Mouse (Mus musculus) neural tube, embryonic 11.5 days (tissue): Measurements from ENCODE around the gene Anp32a. TPM values are rescaled to one million over a fixed set of nuclear protein-coding genes. Genes with fewer than 3 reads are reported as not detected.

Source experiments
- ATAC-seq: fragments of 200-750 bp; cut with Nextera tagmentation; 2 replicates; pipeline ENCODE4 v1.8.0; 2017; ENCODE audit warnings: moderate number of reproducible peaks, mild to moderate bottlenecking, moderate TSS enrichment, moderate library complexity; ENCODE audit not compliant: insufficient read depth, low FRiP score, low TSS enrichment
- DNase-seq: peaks from one replicate; pipeline ENCODE4 v3.0.0-alpha.2; 2015; ENCODE audit warnings: low spot score
- H3K27ac ChIP-seq: fragments of 300-500 bp; sonication (generic); 2 replicates; pipeline ENCODE4 v1.5.1; 2014; ENCODE audit warnings: low read depth, mild to moderate bottlenecking, low read length
- H3K27me3 ChIP-seq: fragments of 300-500 bp; sonication (generic); 2 replicates; pipeline ENCODE4 v1.6.1; 2014; ENCODE audit warnings: mild to moderate bottlenecking, low read length, mixed read lengths; ENCODE audit not compliant: control insufficient read depth, insufficient read depth
- H3K36me3 ChIP-seq: fragments of 300-500 bp; sonication (generic); 2 replicates; pipeline ENCODE4 v1.6.1; 2014; ENCODE audit warnings: mild to moderate bottlenecking, low read length, moderate library complexity, mixed read lengths; ENCODE audit not compliant: control insufficient read depth, insufficient read depth
- H3K4me1 ChIP-seq: fragments of 300-500 bp; sonication (generic); 2 replicates; pipeline ENCODE4 v1.6.1; 2014; ENCODE audit warnings: low read length, mixed read lengths; ENCODE audit not compliant: control insufficient read depth, insufficient read depth
- H3K4me2 ChIP-seq: fragments of 300-500 bp; sonication (generic); 2 replicates; pipeline ENCODE4 v1.6.1; 2014; ENCODE audit warnings: low read depth, mild to moderate bottlenecking, moderate library complexity
- H3K4me3 ChIP-seq: fragments of 300-500 bp; sonication (generic); 2 replicates; pipeline ENCODE4 v1.5.1; 2014; ENCODE audit warnings: low read depth, low read length
- H3K9ac ChIP-seq: fragments of 300-500 bp; sonication (generic); 2 replicates; pipeline ENCODE4 v1.6.1; 2014; ENCODE audit warnings: mild to moderate bottlenecking, low read length
- H3K9me3 ChIP-seq: fragments of 300-500 bp; sonication (generic); 2 replicates; pipeline ENCODE4 v1.6.1; 2016; ENCODE audit warnings: low read length; ENCODE audit not compliant: control insufficient read depth
- WGBS: fragments of 180-500 bp; shearing (Covaris S2); extraction: QIAGEN DNeasy Blood & Tissue Kit; methylation state at CpG from one replicate; pipeline ENCODE4 v1.1.7; 2014; 5-methylcytosine and 5-hydroxymethylcytosine counted together
- polyA plus RNA-seq: library from polyadenylated mRNA; unstranded; fragments of >200 nt; fragmentation: Nextera tagmentation; extraction: Ambion mirVana; gene quantifications from 2 replicates; pipeline ENCODE4 v1.2.1, GENCODE M21; 2014

Anp32a gene
- polyA plus RNA-seq, 1 experiment from 2014 or later, result 125 TPM

DNA sequence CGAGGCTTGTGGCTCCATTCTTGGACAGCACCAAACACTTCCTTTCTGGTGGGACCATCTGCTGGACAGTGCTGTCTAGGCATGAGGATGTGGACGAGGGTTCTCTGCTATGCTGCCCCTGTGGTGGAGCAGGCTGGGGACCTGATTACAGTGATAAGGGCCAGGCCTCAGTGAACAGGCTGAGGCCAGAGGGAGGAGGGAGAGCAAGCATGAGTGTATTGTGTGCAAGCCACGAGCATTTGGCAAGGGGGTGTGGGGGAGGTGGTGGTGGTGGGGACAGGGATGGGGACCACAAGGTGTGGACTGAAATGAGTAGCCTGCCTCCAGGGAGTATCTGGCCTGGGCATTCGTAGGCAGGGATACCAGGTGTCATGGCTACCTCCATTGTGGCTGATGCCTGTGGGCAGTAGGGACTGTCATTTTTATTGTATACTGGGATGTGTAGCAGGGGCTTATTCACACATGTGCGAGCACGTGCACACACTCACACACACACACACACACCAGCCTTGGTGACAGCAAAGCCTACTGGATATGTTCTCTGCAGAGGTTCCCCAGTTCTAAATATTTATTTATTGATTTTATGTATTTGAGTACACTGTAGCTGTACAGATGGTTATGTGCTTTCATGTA, 29.7 kb downstream of the Anp32a start:
- ATAC-seq (no peak), DNase-seq (no peak)
- no peak overlapping the region for H3K4me2 ChIP-seq
- H3K4me1 ChIP-seq, result peaks cover 20% of the 10 kb centered on the region
- no peak overlapping the region for H3K4me3 ChIP-seq
- H3K27me3 ChIP-seq, result no peaks in the 10 kb centered on the region
- no peaks in the 10 kb centered on the region for H3K9me3 ChIP-seq
- no peak overlapping the region for H3K9ac ChIP-seq
- 0 out of 2 replicates have a peak, but pooled peaks cover 2% of the 10 kb centered on the region for H3K36me3 ChIP-seq
- no peak overlapping the region for H3K27ac ChIP-seq
- WGBS, result 78% methylated on average over 6 of the region's 6 CpGs

DNA sequence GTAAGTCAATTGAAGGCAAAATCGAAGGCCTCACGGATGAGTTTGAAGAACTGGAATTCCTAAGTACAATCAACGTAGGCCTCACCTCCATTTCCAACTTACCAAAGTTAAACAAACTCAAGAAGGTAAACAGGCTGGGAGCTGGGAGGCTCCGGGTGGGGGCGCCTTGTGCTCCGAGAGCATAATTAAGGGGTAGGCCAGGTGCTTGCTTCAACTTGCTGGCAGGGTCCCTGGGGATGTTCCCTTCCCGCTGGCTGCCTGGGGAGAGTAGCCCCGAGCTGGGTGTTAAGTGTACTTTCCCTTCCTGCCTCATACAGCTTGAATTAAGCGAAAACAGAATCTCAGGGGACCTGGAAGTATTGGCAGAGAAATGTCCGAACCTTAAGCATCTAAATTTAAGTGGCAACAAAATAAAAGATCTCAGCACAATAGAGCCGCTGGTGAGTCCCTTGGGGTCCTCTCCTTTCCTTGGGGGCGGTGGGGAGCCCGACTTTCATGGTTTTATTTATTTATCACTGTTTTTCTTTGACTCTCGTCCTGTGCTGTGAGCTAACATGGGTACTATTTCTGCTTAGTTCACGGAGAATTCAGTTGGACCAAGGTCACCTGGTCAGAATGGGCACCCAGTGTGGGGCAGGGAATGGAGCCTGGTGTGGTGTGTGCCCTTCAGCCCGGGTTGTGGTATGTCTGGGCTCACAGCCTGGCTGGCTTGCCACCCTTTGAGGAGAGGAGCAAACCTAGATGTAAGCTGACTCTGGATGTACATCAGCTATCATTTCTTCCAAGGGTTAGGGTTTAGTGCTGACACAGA, 30.9 kb downstream of the Anp32a start:
- no peaks in the 10 kb centered on the region for H3K9me3 ChIP-seq
- no peaks in the 10 kb centered on the region for H3K27me3 ChIP-seq
- 83% methylated on average over 16 of the region's 16 CpGs for WGBS
- H3K27ac ChIP-seq, result no peak overlapping the region
- H3K4me1 ChIP-seq, result peaks cover 8% of the 10 kb centered on the region
- H3K4me3 ChIP-seq, result no peak overlapping the region
- ATAC-seq (no peak), DNase-seq (no peak)
- no peak overlapping the region for H3K9ac ChIP-seq
- H3K4me2 ChIP-seq, result no peak overlapping the region
- peaks cover 7% of the 10 kb centered on the region for H3K36me3 ChIP-seq

DNA sequence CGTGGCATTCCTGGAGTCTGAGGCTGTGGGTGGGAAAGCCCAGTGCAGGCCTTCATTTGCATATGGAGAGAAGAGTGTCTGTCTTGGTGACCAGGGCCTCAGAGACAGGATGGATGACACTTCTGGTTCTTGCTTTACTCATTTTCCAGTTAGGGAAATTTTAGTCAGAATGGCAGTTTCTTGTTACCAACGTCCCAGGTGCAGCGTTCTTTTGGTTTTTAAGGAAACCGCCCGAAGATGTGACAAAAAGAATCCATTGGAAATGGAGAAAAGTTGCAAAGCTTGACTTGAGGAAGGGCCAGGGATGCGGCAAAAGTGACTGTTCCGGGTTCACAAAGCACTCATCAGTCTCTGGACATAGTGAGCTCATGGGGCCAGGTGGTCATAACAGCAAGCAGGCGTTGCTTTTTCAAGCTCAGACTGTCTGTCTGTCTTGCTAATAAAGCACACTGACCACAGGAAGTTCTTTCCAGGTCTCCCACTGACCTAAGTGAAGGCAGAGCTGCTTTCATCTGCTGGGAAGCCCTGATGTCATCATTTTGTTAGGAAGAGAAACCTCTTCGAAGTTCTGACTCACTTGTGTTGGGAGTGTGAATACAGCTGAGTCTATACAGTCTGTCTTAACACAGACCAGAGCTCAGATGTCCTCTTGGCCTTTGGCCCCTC, 31.6 kb downstream of the Anp32a start:
- Histone ChIP-seq H3K27me3 (no peaks in the 10 kb centered on the region), H3K27ac (no peak overlapping the region), H3K4me1 (peaks cover under 1% of the 10 kb centered on the region; the same call in 1 of the 2 replicates), H3K9me3 (no peaks in the 10 kb centered on the region), H3K9ac (no peak overlapping the region), H3K4me3 (no peak overlapping the region), H3K36me3 (peaks cover 9% of the 10 kb centered on the region), H3K4me2 (no peak overlapping the region)
- DNase-seq (no peak), ATAC-seq (no peak)
- WGBS, result 89% methylated on average over 9 of the region's 9 CpGs

DNA sequence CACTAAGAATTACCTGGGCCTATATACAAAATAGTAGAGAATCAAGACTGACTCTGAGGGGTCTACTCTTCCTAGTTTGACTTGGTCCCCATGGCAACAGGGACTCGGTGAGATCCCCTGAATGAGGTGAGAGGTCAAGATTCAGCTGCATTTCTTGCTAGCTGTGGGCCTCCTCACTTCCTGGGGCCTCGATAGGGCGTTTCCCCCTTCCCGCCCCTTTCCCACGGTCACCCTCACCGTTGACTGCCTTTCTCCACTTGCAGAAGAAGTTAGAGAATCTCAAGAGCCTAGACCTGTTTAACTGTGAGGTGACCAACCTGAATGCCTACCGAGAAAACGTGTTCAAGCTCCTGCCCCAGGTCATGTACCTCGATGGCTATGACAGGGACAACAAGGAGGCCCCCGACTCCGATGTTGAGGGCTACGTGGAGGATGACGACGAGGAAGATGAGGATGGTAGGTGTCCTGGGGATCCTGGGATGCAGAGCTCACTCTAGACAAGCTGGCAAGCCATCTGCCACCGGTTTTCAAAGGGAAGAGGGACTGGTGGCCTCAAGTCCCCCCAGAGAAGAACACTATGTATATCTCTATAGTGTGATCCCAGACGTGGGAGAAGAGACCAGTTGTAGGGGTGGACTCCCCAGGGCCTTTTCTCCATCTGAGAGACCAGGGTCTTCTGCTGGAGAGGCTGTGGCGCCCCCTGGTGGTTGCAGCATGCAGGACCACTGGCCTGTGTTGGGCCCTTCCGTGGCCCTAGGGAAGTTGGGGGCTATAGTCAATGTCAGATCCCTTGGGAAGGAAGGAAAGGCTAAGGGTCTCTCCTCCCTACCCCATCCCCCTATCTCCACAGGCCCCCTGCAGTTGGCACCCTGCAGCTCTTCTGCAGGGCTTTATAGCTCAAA, 32.4 kb downstream of the Anp32a start:
- H3K4me1 ChIP-seq, result no peaks in the 10 kb centered on the region; the same call in 1 of the 2 replicates
- 72% methylated on average over 18 of the region's 18 CpGs for WGBS
- H3K4me2 ChIP-seq, result no peak overlapping the region
- H3K36me3 ChIP-seq, result peaks cover 11% of the 10 kb centered on the region
- H3K9me3 ChIP-seq, result no peaks in the 10 kb centered on the region
- H3K9ac ChIP-seq, result no peak overlapping the region
- no peak overlapping the region for H3K27ac ChIP-seq
- H3K27me3 ChIP-seq, result no peaks in the 10 kb centered on the region
- H3K4me3 ChIP-seq, result no peak overlapping the region
- DNase-seq (peak; percentile 40), ATAC-seq (no peak)

DNA sequence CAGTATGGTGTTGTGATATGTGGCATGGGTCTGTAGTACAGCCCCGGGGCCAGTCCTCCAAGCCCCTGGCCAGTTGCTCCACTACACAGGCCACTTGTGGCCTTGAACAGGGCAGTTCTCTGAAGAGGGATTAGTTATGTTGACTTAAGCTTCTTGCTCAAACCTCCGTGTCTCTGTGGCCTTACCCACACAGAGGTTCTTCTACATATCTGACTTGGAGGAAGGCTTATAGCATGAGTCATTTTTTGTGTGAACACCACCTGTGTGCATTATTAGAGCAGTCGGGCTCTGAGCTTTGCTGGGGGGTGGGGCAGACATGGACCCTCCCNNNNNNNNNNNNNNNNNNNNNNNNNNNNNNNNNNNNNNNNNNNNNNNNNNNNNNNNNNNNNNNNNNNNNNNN, 33.2 kb downstream of the Anp32a start:
- no peak overlapping the region for H3K4me3 ChIP-seq
- DNase-seq, result no peak
- no peak overlapping the region for H3K4me2 ChIP-seq
- 86% methylated on average over 3 of the region's 3 CpGs for WGBS
- ATAC-seq, result no peak
- no peaks in the 10 kb centered on the region; the same call in 1 of the 2 replicates for H3K4me1 ChIP-seq
- peaks cover 11% of the 10 kb centered on the region for H3K36me3 ChIP-seq
- H3K9ac ChIP-seq, result no peak overlapping the region
- no peaks in the 10 kb centered on the region for H3K27me3 ChIP-seq
- H3K9me3 ChIP-seq, result no peaks in the 10 kb centered on the region
- no peak overlapping the region for H3K27ac ChIP-seq

DNA sequence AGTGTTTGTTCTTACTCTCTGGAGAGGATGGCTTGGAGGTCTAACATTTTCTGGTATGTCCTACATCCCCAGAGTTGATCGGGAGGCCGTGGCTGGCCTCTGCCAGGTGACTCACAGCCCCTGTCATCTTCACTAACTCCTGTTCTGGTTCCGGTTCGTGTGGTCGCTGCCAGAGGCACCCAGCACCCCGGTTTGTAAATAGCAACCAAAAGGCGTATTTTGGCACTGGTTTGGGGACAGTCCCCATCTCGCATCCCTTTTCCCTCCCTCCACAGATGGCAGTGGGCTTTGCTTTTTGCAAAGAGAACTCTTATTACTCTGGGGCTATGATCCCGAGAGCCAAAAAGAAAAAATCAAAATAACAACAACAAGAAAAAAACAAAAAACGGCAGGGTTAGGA, 36.8 kb downstream of the Anp32a start:
- H3K4me3 ChIP-seq, result no peak overlapping the region
- WGBS, result 95% methylated on average over 10 of the region's 10 CpGs

DNA sequence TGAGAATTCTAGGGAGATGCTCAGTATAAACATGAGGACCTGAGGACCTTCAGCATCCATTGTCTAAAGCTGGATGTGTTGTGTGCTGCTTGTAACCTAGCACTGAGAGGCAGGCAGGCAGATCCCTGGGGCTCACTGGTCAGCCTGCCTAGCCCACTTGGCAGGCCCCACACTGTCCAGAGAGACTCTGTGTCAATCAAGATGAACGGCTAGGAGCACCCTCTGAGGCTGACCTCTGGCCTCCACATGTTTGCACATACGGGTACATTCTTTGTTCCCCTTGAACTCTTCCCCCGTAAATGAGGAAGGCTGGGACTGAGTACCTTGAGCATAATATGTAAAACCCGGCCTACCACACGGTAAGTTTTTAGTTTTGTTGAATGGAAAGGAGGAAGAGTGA, 39.3 kb downstream of the Anp32a start:
- ATAC-seq (no peak), DNase-seq (no peak)
- Histone ChIP-seq H3K36me3 (peaks cover 14% of the 10 kb centered on the region), H3K27me3 (no peaks in the 10 kb centered on the region), H3K4me1 (no peaks in the 10 kb centered on the region), H3K4me3 (no peak overlapping the region), H3K27ac (no peak overlapping the region), H3K9ac (no peak overlapping the region), H3K4me2 (no peak overlapping the region), H3K9me3 (no peaks in the 10 kb centered on the region)
- 54% methylated on average over 5 of the region's 5 CpGs for WGBS

More for the DNA sequence above, 36.8 kb downstream of the Anp32a start:
- ATAC-seq (no peak), DNase-seq (no peak)
- H3K9ac ChIP-seq, result no peak overlapping the region
- H3K27me3 ChIP-seq, result no peaks in the 10 kb centered on the region
- no peaks in the 10 kb centered on the region for H3K9me3 ChIP-seq
- no peaks in the 10 kb centered on the region for H3K4me1 ChIP-seq
- H3K27ac ChIP-seq, result no peak overlapping the region
- H3K36me3 ChIP-seq, result peaks cover 16% of the 10 kb centered on the region
- H3K4me2 ChIP-seq, result no peak overlapping the region

DNA sequence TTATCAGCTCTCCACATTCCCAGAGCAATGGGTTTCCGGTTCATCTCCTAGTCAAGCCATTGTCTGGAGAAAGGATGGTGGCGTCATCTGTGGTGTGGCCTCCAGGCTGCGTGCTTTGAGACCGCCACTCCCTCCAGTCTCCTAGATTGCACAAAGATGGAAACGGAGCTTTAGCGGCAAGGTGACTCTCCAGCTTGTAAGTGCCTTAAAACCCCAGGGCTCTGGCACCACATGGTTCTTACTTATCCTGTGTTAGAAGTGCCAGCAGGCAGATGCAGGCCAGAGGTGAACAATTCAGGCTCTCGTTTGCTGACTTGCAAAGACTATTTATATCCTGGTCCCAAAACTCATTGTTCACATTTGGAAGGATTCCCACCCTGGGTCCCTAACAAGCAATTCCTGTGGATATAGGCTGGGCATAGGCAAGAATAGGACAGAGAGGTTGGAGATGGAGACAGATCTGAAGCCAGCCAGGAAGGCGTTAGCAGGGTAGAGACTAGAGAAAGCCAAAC, 40.4 kb downstream of the Anp32a start:
- DNase-seq, result no peak
- Histone ChIP-seq H3K27ac (no peak overlapping the region), H3K27me3 (no peaks in the 10 kb centered on the region), H3K4me3 (no peak overlapping the region), H3K9me3 (no peaks in the 10 kb centered on the region), H3K9ac (no peak overlapping the region), H3K4me1 (no peaks in the 10 kb centered on the region), H3K36me3 (peaks cover 10% of the 10 kb centered on the region), H3K4me2 (no peak overlapping the region)
- ATAC-seq, result no peak
- 70% methylated on average over 8 of the region's 8 CpGs for WGBS
